Mouse (Mus musculus) retina, embryonic 14.5 days (tissue): ENCODE results near the gene Stk39.
A peak's percentile ranks its signal among the peaks of the same experiment; 100 is the strongest.
"Not testable (repeated sequence)": the region's sequence is repeated elsewhere in the genome, so short reads cannot be mapped to it uniquely, and the experiment has no call there.

Experiments
- DNase-seq: peaks from one replicate; pipeline ENCODE4 v3.0.0-alpha.2; 2015; ENCODE audit warnings: low spot score

Gene Stk39

GRCm38 (mm10) chr2:68288106-68288505 is 184.0 kb downstream of the Stk39 start:
- no peak for DNase-seq

GRCm38 (mm10) chr2:68284391-68284790 is 187.7 kb downstream of the Stk39 start:
- DNase-seq, result no peak

- peak; percentile 36 for DNase-seq
Measured at GRCm38 (mm10) chr2:68283021-68283548, 189.0 kb downstream of the Stk39 start.

- DNase-seq, result no peak
Measured at GRCm38 (mm10) chr2:68281575-68281974, 190.5 kb downstream of the Stk39 start.

GRCm38 (mm10) chr2:68271301-68271700 is 200.8 kb downstream of the Stk39 start:
- DNase-seq, result no peak

GRCm38 (mm10) chr2:68270836-68271235 is 201.2 kb downstream of the Stk39 start:
- DNase-seq, result no peak

- DNase-seq, result no peak
Measured at GRCm38 (mm10) chr2:68269646-68270045, 202.4 kb downstream of the Stk39 start.

GRCm38 (mm10) chr2:68264826-68265225 is 207.2 kb downstream of the Stk39 start:
- DNase-seq, result no peak

- no peak for DNase-seq
Measured at GRCm38 (mm10) chr2:68260911-68261310, 211.2 kb downstream of the Stk39 start.

- DNase-seq, result no peak
Measured at GRCm38 (mm10) chr2:68257571-68257970, 214.5 kb downstream of the Stk39 start.

- no peak for DNase-seq
Measured at GRCm38 (mm10) chr2:68256472-68256871, 215.6 kb downstream of the Stk39 start.

GRCm38 (mm10) chr2:68254756-68255155 is 217.3 kb downstream of the Stk39 start:
- no peak for DNase-seq

GRCm38 (mm10) chr2:68253222-68253621 is 218.8 kb downstream of the Stk39 start:
- DNase-seq, result no peak

GRCm38 (mm10) chr2:68252048-68252758 is 219.9 kb downstream of the Stk39 start:
- no peak for DNase-seq

- DNase-seq, result no peak
Measured at GRCm38 (mm10) chr2:68250897-68251296, 221.2 kb downstream of the Stk39 start.

- no peak for DNase-seq
Measured at GRCm38 (mm10) chr2:68249855-68250424, 222.1 kb downstream of the Stk39 start.

GRCm38 (mm10) chr2:68246284-68246683 is 225.8 kb downstream of the Stk39 start:
- no peak for DNase-seq

- no peak for DNase-seq
Measured at GRCm38 (mm10) chr2:68244556-68244955, 227.5 kb downstream of the Stk39 start.

- no peak for DNase-seq
Measured at GRCm38 (mm10) chr2:68243879-68244553, 228.1 kb downstream of the Stk39 start.

GRCm38 (mm10) chr2:68243273-68243672 is 228.8 kb downstream of the Stk39 start:
- DNase-seq, result no peak

GRCm38 (mm10) chr2:68242069-68242468 is 230.0 kb downstream of the Stk39 start:
- DNase-seq, result no peak

- DNase-seq, result no peak
Measured at GRCm38 (mm10) chr2:68241640-68242039, 230.4 kb downstream of the Stk39 start.

GRCm38 (mm10) chr2:68239415-68239814 is 232.7 kb downstream of the Stk39 start:
- not testable (repeated sequence) for DNase-seq
